Mouse (Mus musculus) olfactory bulb, adult 2 months (tissue): Measurements from ENCODE around the gene Ptov1.

Experiments
- CTCF ChIP-seq: fragments of 200-500 bp; IDR thresholded peaks from 2 replicates; pipeline ENCODE4 v1.5.1; 2012; ENCODE audit warnings: low read depth, mild to moderate bottlenecking, low read length, moderate library complexity; ENCODE audit not compliant: insufficient read depth
- POLR2A ChIP-seq: fragments of 200-500 bp; IDR thresholded peaks from 2 replicates; pipeline ENCODE4 v1.6.1; 2012; ENCODE audit warnings: mild to moderate bottlenecking, low read depth, low read length, moderate library complexity; ENCODE audit not compliant: insufficient read depth

GRCm38 (mm10) chr7:44813985-44814384 lies 55.6 kb downstream of the Ptov1 start:
- TF ChIP-seq CTCF: no peak
- no peak for TF ChIP-seq POLR2A
